Mouse (Mus musculus): ENCODE data around the gene BC048671.

Gene BC048671

DNA sequence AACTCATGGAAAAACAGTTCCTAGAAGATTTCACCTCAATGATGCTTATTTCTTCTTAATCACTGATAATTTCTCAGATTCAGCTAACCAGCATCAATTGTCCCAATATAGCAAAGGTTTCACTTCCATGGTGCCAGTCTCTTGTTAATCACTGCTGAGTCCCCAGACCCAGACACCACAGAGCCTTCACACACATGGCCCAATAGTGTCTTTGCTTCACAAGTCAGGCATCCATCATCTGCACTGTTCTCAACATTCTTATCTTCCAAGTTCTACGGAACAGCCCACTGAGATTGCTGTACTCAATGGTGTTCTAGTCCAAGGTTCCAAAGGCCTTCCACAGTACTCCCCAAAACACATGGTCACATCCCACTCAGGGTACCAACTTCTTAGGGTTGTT lies at the start of gene BC048671:
Gene BC048671, plus strand, starts transcription at position 301 of the 400 bp plus-strand sequence.
- DNase-seq (ENCODE audit: low spot score) = no peak

GRCm38 (mm10) chr6:90288265-90288664 lies 12.8 kb upstream of the BC048671 start:
- no peak for DNase-seq (ENCODE audit: low spot score)

- DNase-seq (ENCODE audit: low spot score) = no peak
These were observed 5.4 kb downstream of the BC048671 start for GRCm38 (mm10) chr6:90306315-90306975.

DNA sequence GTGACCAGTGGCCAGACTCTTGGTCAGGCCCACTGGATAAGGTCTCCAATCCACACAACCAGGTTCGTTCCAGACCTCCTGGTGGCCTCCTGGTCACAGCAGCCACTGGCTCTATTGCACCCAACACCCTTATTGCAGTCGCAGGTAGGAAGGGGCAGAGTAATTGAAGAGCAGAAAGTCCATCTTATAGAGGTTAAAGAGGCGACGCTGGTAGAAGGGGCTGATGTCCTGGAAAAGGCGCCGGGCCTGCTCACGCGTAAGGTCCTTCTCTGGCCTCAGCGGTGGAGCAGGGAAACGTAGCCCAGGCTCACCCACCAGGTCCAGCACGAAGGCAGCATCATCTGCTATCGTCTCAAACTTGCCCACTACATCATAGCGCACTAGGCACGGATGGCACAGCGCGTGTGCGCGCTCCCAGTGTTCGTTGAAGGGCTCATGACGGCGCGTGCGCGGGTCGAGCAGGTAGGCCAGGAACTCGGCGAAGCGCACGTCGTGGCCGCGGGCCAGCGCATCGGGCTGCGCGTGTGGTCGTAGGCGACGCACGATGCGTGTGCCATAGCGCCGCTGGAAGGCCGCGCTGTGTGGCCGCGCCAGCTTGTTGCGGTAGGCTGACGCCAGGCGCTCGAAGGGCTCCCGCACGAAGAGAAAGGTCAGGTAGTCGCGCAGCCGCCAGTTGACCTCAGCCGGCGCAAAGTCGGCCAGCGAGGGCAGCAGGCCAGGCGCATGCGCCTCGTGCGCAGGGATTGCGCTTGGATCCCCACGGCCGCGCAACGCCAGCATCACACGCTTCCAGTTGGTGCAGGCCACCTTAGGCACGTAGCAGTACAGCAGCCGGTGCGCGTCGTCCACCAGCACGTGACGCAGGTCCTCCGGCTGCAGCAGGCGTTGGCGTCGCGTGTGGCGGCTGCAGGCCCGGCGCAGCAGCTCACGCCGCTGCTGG lies 8.1 kb downstream of the BC048671 start:
- DNase-seq (ENCODE audit: low spot score) = no peak

DNA sequence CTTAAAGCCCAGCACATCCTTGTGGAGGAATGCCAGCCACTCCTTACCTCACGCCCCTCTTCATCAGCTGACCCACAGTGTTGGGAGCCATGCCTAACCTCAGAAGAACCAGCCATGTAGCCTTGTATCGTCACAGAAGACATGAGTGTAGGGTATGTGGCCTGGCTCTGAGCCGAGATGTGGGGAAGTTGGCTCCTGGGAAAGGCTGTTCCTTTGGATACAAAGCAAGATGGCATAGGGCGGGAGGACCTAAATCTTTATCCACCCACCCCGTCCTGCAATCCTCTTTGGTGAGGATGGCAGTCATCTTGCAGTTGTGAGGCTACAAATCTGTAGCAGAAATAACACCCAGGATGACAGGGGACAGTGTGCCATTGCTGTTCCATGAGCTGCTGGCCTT lies 14.9 kb downstream of the BC048671 start:
- no peak for DNase-seq (ENCODE audit: low spot score)

DNA sequence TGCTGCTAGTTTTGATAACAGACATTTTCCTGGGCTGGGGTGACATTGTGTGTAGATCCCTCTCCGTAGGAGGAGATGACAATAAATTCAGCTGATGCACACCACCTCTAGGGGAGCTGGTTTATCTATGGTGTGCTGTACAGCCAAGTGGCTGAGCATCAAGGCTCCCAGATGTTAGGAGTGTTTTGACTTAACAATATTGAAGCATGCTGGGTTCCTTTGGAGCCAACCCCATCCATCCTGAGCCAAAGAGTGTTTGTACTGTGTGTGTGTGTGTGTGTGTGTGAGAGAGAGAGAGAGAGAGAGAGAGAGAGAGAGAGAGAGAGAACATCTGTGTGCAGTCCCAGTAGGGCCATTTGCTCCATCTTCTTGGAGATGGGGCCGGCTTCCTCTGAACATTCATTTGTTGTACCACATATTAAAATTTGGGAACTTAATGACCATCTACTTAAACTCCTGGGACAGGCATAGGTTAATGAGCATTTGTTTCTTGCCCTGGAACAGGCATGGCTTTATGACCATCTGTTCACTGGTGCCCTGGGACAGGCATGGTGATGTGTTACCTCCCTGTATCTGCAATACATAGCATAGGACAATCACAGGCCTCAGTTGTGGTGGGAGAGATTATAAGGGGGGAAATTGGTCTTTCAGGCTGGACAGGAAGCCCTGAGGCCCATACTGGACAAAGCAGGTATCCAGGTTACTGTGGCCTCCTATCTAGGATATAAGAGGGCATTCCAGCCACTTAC lies 16.7 kb downstream of the BC048671 start:
- DNase-seq (ENCODE audit: low spot score) = no peak

DNA sequence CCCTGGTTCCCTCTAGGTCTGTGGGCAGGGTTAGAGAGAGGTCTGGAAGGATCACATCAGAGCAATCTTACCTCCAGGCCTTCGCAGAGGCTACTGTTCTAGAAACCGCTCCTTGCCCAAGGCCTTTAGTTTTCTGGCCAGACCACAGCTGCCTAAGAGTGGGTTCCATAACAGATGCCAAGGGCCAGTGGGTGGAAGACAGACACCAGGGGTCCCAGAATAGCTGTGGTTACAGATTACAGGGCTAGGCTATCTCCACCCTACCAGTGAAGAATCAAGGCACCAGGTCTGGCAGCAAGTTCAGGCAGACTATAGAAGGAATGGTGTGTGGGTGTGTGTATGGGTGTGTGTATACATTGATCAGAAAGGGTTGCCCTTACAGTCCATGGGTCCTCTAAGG lies 18.0 kb downstream of the BC048671 start:
- DNase-seq (ENCODE audit: low spot score) = no peak

GRCm38 (mm10) chr6:90319475-90320191 lies 18.6 kb downstream of the BC048671 start:
- no peak for DNase-seq (ENCODE audit: low spot score)

DNA sequence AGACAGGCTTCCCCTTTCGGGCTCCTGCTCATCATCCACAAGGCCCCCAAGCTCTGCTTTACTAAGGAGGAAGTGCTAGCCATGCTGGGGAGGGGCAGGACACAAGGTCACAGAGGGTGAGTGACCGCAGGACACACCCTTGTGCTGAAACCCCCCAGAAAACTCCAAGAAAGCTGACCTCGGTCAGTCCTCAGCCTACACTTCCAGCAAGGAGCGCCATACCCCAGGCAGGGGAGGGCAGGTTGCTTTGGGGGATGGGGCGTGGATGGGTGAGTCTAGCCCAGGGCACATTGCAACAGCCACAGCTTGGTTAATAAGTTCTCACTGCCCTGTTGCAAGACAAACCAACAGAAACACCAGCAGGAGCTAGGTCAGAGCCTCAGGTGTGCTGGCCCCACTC lies 19.4 kb downstream of the BC048671 start:
- DNase-seq (ENCODE audit: low spot score) = no peak

- DNase-seq (ENCODE audit: low spot score) = no peak
These were observed 20.8 kb downstream of the BC048671 start for GRCm38 (mm10) chr6:90321811-90322210.

DNA sequence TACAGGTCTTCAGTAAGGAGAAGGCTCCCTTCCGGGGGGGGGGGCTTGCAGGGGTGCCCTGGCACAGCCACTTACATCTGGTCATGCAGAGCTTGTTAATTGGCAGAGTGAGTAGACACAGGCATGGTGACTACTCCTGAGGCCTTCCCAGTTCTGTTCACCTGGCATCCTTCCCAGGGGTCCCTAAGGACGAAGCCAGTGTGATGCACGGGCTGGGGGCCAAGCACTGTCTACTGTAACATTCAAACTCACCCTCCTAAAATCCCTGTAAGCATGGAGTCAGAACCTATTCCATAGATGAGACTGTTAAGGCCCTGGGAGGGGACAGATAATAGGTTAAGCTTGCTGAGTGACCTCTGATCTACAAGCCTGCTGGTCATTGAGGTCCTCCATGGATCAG lies 23.0 kb downstream of the BC048671 start:
- no peak for DNase-seq (ENCODE audit: low spot score)

- no peak for DNase-seq (ENCODE audit: low spot score)
These were observed 23.4 kb downstream of the BC048671 start for GRCm38 (mm10) chr6:90324463-90324862.

DNA sequence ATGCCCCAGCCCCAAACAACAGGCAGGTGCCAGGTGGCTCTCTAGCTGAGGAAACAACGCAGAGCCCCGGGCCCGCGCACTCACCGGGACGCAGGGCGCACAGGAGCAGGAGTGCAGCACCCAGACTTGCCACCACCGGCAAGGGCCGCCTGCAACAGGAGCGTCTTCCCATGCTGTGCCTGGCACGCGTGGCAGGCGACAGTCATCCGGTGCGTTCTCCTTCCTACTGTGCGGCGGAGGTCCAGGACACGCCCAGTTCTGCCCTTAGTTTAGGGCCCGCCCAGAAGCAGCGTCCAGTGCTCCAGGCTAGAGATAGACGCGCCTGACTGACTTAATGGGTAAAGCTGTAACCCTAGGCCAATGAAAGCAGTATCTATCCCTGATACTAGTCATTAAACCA lies 24.0 kb downstream of the BC048671 start, which contains the start of gene Chst13:
Gene Chst13, minus strand, starts transcription at position 195 of the 400 bp plus-strand sequence.
- no peak for DNase-seq (ENCODE audit: low spot score)

DNA sequence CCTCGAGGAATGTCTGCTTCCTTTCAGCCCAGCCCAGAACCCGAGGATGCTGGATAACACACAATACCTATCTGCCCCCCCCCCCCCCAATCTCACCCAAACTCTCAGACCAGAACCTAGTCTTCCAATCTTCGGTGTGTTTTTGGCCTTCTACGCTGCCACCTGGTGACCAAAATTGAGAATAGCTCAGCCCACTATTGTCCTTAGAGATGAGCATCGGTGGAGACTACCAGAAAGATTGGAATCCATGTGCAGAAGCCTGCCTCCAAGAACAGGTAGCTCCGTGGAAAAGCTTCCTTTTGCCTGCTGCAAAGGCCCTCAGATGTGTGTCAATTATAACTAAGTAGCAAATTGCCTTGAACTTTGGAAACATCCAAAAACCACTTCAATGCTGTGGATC lies 26.7 kb downstream of the BC048671 start:
- DNase-seq (ENCODE audit: low spot score) = no peak

DNA sequence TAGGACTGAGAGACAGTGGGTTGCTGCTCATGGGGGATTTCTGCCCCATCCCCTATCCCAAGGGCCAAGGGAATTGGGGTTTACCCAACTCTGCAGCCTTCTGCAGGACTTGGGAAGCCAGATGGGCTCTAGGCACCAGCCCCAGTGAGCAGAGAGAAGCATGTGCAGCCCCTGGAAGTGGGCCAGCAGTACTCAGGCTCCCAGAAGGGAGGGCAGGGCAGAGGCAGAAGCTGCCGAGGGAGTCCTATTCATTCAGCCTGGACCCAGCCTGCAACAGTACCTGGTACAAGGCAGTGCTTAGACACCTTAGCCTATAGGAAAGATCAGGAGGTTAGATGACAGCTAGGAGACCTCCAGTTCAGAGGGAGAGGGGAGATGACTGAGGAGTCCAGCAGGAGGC lies 28.9 kb downstream of the BC048671 start:
- DNase-seq (ENCODE audit: low spot score) = no peak

DNA sequence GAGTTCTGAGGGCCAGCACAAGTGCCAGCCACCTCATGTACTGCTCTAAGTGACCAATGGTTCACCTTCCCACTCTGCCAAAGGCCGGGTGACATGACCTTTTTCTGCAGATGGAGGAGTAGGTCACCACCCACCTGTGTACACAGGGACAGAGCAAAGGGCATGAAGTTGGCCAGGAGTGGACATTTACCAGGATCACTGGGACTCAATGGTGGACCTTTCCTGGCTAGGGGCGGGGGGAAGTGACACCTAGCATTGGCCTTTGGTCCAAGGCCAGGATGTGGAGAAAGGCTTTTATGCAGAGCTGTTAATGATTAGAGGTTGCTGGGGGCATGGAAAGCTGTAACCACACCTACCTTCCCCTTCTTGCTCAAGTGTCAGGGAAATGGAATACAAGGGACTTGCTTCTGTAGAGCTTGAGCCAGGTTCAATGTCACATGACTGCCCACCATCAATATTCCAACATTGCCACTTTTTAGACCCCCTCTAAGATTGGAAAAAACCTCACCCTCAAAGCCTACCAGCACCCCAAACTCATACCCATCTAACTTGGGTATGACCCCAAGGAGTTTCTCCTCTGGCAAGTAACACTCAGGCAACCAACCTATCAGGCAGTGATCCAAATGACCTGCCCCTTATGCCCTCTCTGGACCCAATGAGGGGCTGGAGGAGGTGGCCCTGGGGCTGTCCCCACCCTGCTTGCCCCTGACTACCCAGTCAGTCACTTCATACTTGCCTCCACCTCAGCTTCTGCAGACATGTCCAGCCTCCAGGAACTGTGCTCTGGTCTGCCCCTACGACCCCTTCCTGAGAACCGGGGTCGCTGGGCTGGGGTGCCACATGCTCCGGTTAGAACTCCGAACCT lies 31.8 kb downstream of the BC048671 start, which contains the start of gene Uroc1:
Gene Uroc1, plus strand, starts transcription at position 724 of the 865 bp plus-strand sequence.
- no peak for DNase-seq (ENCODE audit: low spot score)

DNA sequence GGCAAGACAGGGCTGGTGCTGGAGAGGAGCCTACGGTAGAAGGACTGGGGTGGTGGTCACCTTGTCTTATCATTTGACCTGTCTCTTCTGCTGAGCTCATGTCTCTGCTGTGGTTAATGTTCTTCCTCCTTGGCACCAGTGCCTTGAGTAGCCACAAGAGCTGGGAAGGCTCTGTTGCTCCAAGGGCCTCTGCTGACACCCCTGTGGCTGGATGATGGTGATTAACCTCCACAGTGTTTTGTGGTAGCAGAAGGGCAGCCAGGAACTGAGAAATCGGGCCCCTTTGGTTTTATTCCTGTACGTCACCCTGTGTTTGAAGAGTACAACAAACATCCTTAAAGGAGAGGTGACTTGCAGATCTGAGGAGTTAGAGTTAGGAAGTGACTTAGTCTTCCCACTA lies 33.2 kb downstream of the BC048671 start:
- no peak for DNase-seq (ENCODE audit: low spot score)

- no peak for DNase-seq (ENCODE audit: low spot score)
These were observed 41.3 kb downstream of the BC048671 start for GRCm38 (mm10) chr6:90342343-90342742.

- no peak for DNase-seq (ENCODE audit: low spot score)
These were observed 46.2 kb downstream of the BC048671 start for GRCm38 (mm10) chr6:90347183-90347582.

DNA sequence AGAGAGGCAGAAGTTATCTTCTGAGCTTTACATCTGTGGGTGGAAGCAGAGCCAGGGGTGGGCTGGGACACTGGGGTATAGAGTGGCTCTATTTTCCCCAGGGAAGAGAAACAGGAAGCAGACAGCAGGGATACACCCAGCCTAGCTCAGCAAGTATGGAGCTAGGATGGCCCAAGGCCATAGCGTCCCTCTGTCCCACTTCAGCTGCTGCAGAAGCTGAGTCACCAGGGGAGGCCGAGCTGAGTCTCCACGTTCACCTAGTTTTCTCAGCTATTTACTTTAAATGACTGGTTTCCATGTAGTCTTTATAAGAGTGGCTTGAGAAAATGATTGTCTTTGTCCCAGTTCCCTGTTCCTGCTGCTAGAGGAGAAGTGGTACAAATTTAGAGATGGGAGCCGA lies 47.5 kb downstream of the BC048671 start:
- DNase-seq (ENCODE audit: low spot score) = no peak

DNA sequence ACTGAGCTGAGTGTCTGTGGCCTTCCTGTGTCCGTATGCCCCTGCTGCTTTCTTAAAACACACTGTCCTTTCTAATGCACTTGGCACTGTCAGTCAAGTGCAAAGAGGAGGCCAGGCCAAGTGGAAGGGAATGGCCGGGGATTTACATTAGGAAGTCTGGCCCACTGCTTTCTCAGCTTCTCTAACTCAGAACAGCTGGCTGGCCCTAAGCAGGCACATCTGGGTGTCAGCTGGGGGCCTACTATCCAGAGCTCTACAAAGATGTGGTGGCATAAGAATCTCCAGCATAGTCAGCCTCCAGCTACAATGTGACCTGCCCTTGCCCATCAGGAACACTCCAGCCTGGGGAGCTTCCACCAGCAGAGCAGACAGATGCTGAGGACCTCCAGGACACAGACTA lies 49.0 kb downstream of the BC048671 start:
- DNase-seq (ENCODE audit: low spot score) = no peak

Measured in spleen, adult 12 weeks (tissue).